Mouse (Mus musculus) thymus, adult 2 months (tissue): ENCODE results near the gene Spata46. TPM values are rescaled to one million over a fixed set of nuclear protein-coding genes. Genes with fewer than 3 reads are reported as not detected.

ENCODE experiments used
- DNase-seq: peaks from one replicate; pipeline ENCODE4 v3.0.0; 2021
- H3K27ac ChIP-seq: fragments of 200-500 bp; 2 replicates; pipeline ENCODE4 v1.5.1; 2012; ENCODE audit warnings: low read length, control low read depth; ENCODE audit not compliant: control insufficient read depth, insufficient read depth
- H3K27me3 ChIP-seq: fragments of 200-500 bp; 2 replicates; pipeline ENCODE4 v1.6.1; 2012; ENCODE audit warnings: mild to moderate bottlenecking, low read length, moderate library complexity, mixed read lengths; ENCODE audit not compliant: control insufficient read depth, insufficient read depth
- H3K36me3 ChIP-seq: fragments of 200-500 bp; 2 replicates; pipeline ENCODE4 v1.6.1; 2012; ENCODE audit warnings: mild to moderate bottlenecking, low read length, moderate library complexity; ENCODE audit not compliant: control insufficient read depth, insufficient read depth
- H3K4me1 ChIP-seq: fragments of 200-500 bp; replicated peaks from 2 replicates; pipeline ENCODE4 v1.6.1; 2012; ENCODE audit warnings: low read length; ENCODE audit not compliant: control insufficient read depth, insufficient read depth
- H3K4me3 ChIP-seq: fragments of 200-500 bp; 2 replicates; pipeline ENCODE4 v1.5.1; 2012; ENCODE audit warnings: mild to moderate bottlenecking, low read length, control low read depth, moderate library complexity; ENCODE audit not compliant: control insufficient read depth, insufficient read depth
- CTCF ChIP-seq: fragments of 200-500 bp; IDR thresholded peaks from 2 replicates; pipeline ENCODE4 v1.5.1; 2012; ENCODE audit warnings: mild to moderate bottlenecking, control low read depth, low read length, moderate library complexity, borderline replicate concordance; ENCODE audit not compliant: control insufficient read depth, poor library complexity, insufficient read depth; ENCODE audit errors: extremely low read depth
- POLR2A ChIP-seq: fragments of 200-500 bp; IDR thresholded peaks from 2 replicates; pipeline ENCODE4 v1.6.1; 2012; ENCODE audit warnings: mild to moderate bottlenecking, low read length, control low read depth, moderate library complexity; ENCODE audit not compliant: control insufficient read depth, poor library complexity, insufficient read depth; ENCODE audit errors: extremely low read depth
- WGBS: fragments of 180-500 bp; shearing (Covaris S2); methylation state at CpG from one replicate; pipeline ENCODE4 v1.1.7; 2018; 5-methylcytosine and 5-hydroxymethylcytosine counted together
- polyA plus RNA-seq: library from polyadenylated mRNA; depleted of rRNA; stranded (reverse); fragments of >200 nt; gene quantifications from 2 replicates; pipeline ENCODE4 v1.2.3, GENCODE M21; 2012

Gene Spata46
- polyA plus RNA-seq, 1 experiment = 0.32 TPM

GRCm38 (mm10) chr1:170305002-170305401 is 3.6 kb upstream of the Spata46 start:
- no peak for TF ChIP-seq POLR2A
- TF ChIP-seq CTCF = no peak
- WGBS = 75% methylated on average over 10 of the region's 10 CpGs
- no peaks in the 10 kb centered on the region for H3K27me3 ChIP-seq
- H3K4me3 ChIP-seq = no peak overlapping the region
- no peak for DNase-seq
- no peak overlapping the region for H3K27ac ChIP-seq
- H3K4me1 ChIP-seq = no peaks in the 10 kb centered on the region
- no peaks in the 10 kb centered on the region for H3K36me3 ChIP-seq

GRCm38 (mm10) chr1:170306232-170306631 is 2.4 kb upstream of the Spata46 start, which contains the start of gene Gm7694:
Gm7694 (minus strand) TSS chr1:170306332.
- 95% methylated on average over 4 of the region's 4 CpGs for whole genome bisulfite sequencing
- TF ChIP-seq POLR2A (no peak), CTCF (no peak)
- no peak for DNase-seq
- Histone ChIP-seq H3K27ac (no peak within 1 kb of the TSS), H3K36me3 (no peaks in the 10 kb centered on the region), H3K4me3 (no peak within 1 kb of the TSS), H3K27me3 (no peaks in the 10 kb centered on the region), H3K4me1 (no peaks in the 10 kb centered on the region)

- 84% methylated on average over 6 of the region's 6 CpGs for WGBS
- Histone ChIP-seq H3K4me3 (no peak overlapping the region), H3K4me1 (no peaks in the 10 kb centered on the region), H3K27ac (no peak overlapping the region), H3K27me3 (no peaks in the 10 kb centered on the region), H3K36me3 (no peaks in the 10 kb centered on the region)
- TF ChIP-seq CTCF (no peak), POLR2A (no peak)
- no peak for DNase-seq
These were observed 2.8 kb downstream of the Spata46 start for GRCm38 (mm10) chr1:170311431-170311830.

GRCm38 (mm10) chr1:170322046-170322445 is 13.4 kb downstream of the Spata46 start:
- H3K27ac ChIP-seq = no peak overlapping the region
- no peak for DNase-seq
- H3K4me3 ChIP-seq = no peak overlapping the region
- no peaks in the 10 kb centered on the region for H3K27me3 ChIP-seq
- TF ChIP-seq POLR2A = no peak
- TF ChIP-seq CTCF = no peak
- 98% methylated on average over 2 of the region's 2 CpGs for WGBS
- H3K4me1 ChIP-seq = no peaks in the 10 kb centered on the region
- no peaks in the 10 kb centered on the region for H3K36me3 ChIP-seq

GRCm38 (mm10) chr1:170323001-170323400 is 14.4 kb downstream of the Spata46 start:
- H3K27me3 ChIP-seq = no peaks in the 10 kb centered on the region
- no peak for DNase-seq
- no peak overlapping the region for H3K27ac ChIP-seq
- no peaks in the 10 kb centered on the region for H3K36me3 ChIP-seq
- no peak overlapping the region for H3K4me3 ChIP-seq
- TF ChIP-seq CTCF = no peak
- no peak for TF ChIP-seq POLR2A
- H3K4me1 ChIP-seq = no peaks in the 10 kb centered on the region
- 97% methylated on average over 10 of the region's 10 CpGs for WGBS

- Histone ChIP-seq H3K36me3 (no peaks in the 10 kb centered on the region), H3K4me1 (no peaks in the 10 kb centered on the region), H3K27ac (no peak overlapping the region), H3K27me3 (no peaks in the 10 kb centered on the region), H3K4me3 (no peak overlapping the region)
- no peak for DNase-seq
- 94% methylated on average over 1 of the region's 1 CpGs for WGBS
- TF ChIP-seq CTCF = no peak
- no peak for TF ChIP-seq POLR2A
These were observed 15.7 kb downstream of the Spata46 start for GRCm38 (mm10) chr1:170324312-170324711.

GRCm38 (mm10) chr1:170325277-170325676 is 16.7 kb downstream of the Spata46 start:
- Histone ChIP-seq H3K27ac (no peak overlapping the region), H3K4me3 (no peak overlapping the region), H3K36me3 (no peaks in the 10 kb centered on the region), H3K4me1 (no peaks in the 10 kb centered on the region), H3K27me3 (no peaks in the 10 kb centered on the region)
- 95% methylated on average over 4 of the region's 4 CpGs for WGBS
- DNase-seq = no peak
- TF ChIP-seq POLR2A = no peak
- TF ChIP-seq CTCF = no peak
